Comparison of ENCODE assay signal across 8 mouse cellular contexts in the genomic region with DNA sequence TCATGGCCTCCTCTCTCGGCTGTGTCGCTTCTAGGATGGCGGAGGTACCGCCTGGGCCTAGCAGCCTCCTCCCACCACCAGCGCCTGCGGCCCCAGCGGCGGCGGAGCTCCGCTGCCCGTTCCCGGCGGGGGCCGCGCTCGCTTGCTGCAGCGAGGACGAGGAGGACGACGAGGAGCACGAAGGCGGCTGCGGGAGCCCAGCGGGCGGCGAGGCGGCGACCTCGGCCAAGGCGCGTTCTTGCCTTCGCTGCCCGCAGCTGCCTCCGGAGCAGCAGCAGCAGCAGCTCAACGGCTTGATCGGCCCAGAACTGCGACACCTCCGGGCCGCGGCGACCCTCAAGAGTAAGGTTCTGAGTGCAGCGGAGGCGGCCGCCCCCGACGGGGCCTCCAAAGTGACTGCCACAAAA. TPM values are rescaled to one million over a fixed set of nuclear protein-coding genes. Genes with fewer than 3 reads are reported as not detected.
DNase-seq lines count a peak whose midpoint lies in the region; ATAC-seq lines count a peak whose summit lies in the region.

No protein-coding gene starts in this region.

- H3K4me1 ChIP-seq in embryonic facial prominence, embryonic 14.5 days (ENCODE audit: control insufficient read depth, insufficient read depth, low read length) = peaks cover 19% of the 10 kb centered on the region
- peaks cover 5 to 27% of the 10 kb centered on the region in 2 experiments for H3K4me1 ChIP-seq in heart, embryonic 14.5 days (ENCODE audit: control insufficient read depth in 2 of 2, insufficient read depth in 2 of 2, low read length in 2 of 2)
- H3K4me1 ChIP-seq in liver, embryonic 15.5 days (replicated peaks) = peaks cover 32% of the 10 kb centered on the region
- peaks cover 22% of the 10 kb centered on the region for H3K4me1 ChIP-seq in stomach, embryonic 16.5 days (ENCODE audit: control insufficient read depth, insufficient read depth, low read length)

- ATAC-seq in embryonic facial prominence, embryonic 14.5 days (ENCODE audit: low read depth) = peak; percentile 84
- ATAC-seq in heart, embryonic 14.5 days (ENCODE audit: insufficient number of reproducible peaks, insufficient read depth, low FRiP score, low read depth) = peak; percentile 77
- ATAC-seq in liver, embryonic 15.5 days (ENCODE audit: insufficient read depth) = peak; percentile 72
- peak; percentile 71 for ATAC-seq in stomach, embryonic 16.5 days (ENCODE audit: insufficient read depth, low FRiP score)

- peak overlapping the region; percentile 95 for H3K9ac ChIP-seq in embryonic facial prominence, embryonic 14.5 days (ENCODE audit: low read depth, low read length)
- peak overlapping the region; percentile 95 for H3K9ac ChIP-seq in heart, embryonic 14.5 days (ENCODE audit: low read length)
- H3K9ac ChIP-seq in liver, embryonic 15.5 days = peak overlapping the region; percentile 91
- peak overlapping the region; percentile 98 for H3K9ac ChIP-seq in stomach, embryonic 16.5 days (ENCODE audit: low read length)

- peak overlapping the region; percentile 75 for H3K27ac ChIP-seq in embryonic facial prominence, embryonic 14.5 days (replicated peaks; ENCODE audit: low read depth, low read length)
- peak overlapping the region; percentile 66 to 87 for H3K27ac ChIP-seq in heart, embryonic 14.5 days (replicated peaks in 1 of 2; ENCODE audit: control insufficient read depth in 1 of 2, insufficient read depth in 1 of 2, low read depth in 2 of 2, low read length in 2 of 2)
- peak overlapping the region; percentile 84 for H3K27ac ChIP-seq in liver, embryonic 15.5 days (replicated peaks)
- peak overlapping the region; percentile 43 for H3K27ac ChIP-seq in stomach, embryonic 16.5 days (ENCODE audit: low read length)

- WGBS in embryonic facial prominence, embryonic 14.5 days = under 1% methylated on average over 18 of the region's 46 CpGs
- WGBS in heart, embryonic 14.5 days = under 1% methylated on average over 43 of the region's 46 CpGs
- WGBS in liver, embryonic 15.5 days (ENCODE audit: insufficient replicate concordance) = under 1% methylated on average over 42 of the region's 46 CpGs
- under 1% methylated on average over 45 of the region's 46 CpGs for WGBS in stomach, embryonic 16.5 days

- H3K4me3 ChIP-seq in embryonic facial prominence, embryonic 14.5 days (ENCODE audit: low read depth, low read length) = peak overlapping the region; percentile 94
- peak overlapping the region; percentile 72 to 96 for H3K4me3 ChIP-seq in heart, embryonic 14.5 days (ENCODE audit: control insufficient read depth in 1 of 2, insufficient read depth in 1 of 2, low read depth in 1 of 2, low read length in 2 of 2)
- H3K4me3 ChIP-seq in liver, embryonic 15.5 days (replicated peaks) = peak overlapping the region; percentile 95
- H3K4me3 ChIP-seq in stomach, embryonic 16.5 days (replicated peaks; ENCODE audit: low read length) = peak overlapping the region; percentile 96

- peak overlapping the region; percentile 94 for H3K4me2 ChIP-seq in embryonic facial prominence, embryonic 14.5 days (ENCODE audit: low read depth, low read length)
- peak overlapping the region; percentile 92 for H3K4me2 ChIP-seq in heart, embryonic 14.5 days (ENCODE audit: low read length)
- H3K4me2 ChIP-seq in liver, embryonic 15.5 days = peak overlapping the region; percentile 95
- H3K4me2 ChIP-seq in stomach, embryonic 16.5 days (ENCODE audit: low read depth, low read length) = peak overlapping the region; percentile 89

- H3K27me3 ChIP-seq in embryonic facial prominence, embryonic 14.5 days (replicated peaks; ENCODE audit: control insufficient read depth, insufficient read depth, low read length) = no peaks in the 10 kb centered on the region
- H3K27me3 ChIP-seq in heart, embryonic 14.5 days (ENCODE audit: control insufficient read depth, insufficient read depth, low read length) = no peaks in the 10 kb centered on the region
- H3K27me3 ChIP-seq in liver, embryonic 15.5 days = no peaks in the 10 kb centered on the region
- H3K27me3 ChIP-seq in stomach, embryonic 16.5 days (ENCODE audit: control insufficient read depth, insufficient read depth, low read length) = no peaks in the 10 kb centered on the region

- peak; percentile 80 for DNase-seq in CD4-positive helper T cell, adult 2 months (ENCODE audit: low read depth, low spot score)
- peak; percentile 65 for DNase-seq in adrenal gland, postnatal 10 days
- peak; percentile 51 for DNase-seq in embryonic facial prominence, embryonic 14.5 days (ENCODE audit: low spot score)
- DNase-seq in kidney, postnatal 10 days = peak; percentile 73
- DNase-seq in neural tube, embryonic 10.5 days (ENCODE audit: extremely low spot score, low spot score) = peak; percentile 77

- H3K36me3 ChIP-seq in embryonic facial prominence, embryonic 14.5 days (ENCODE audit: control insufficient read depth, insufficient read depth, low read length) = 0 out of 2 replicates have a peak, but pooled peaks cover 8% of the 10 kb centered on the region
- peaks cover 14% of the 10 kb centered on the region for H3K36me3 ChIP-seq in heart, embryonic 14.5 days (ENCODE audit: control insufficient read depth, insufficient read depth, low read length)
- H3K36me3 ChIP-seq in liver, embryonic 15.5 days (replicated peaks) = no peaks in the 10 kb centered on the region
- H3K36me3 ChIP-seq in stomach, embryonic 16.5 days (ENCODE audit: control insufficient read depth, insufficient read depth, low read length) = no peaks in the 10 kb centered on the region

- H3K9me3 ChIP-seq in embryonic facial prominence, embryonic 14.5 days (ENCODE audit: control insufficient read depth, low read length) = no peaks in the 10 kb centered on the region
- no peaks in the 10 kb centered on the region for H3K9me3 ChIP-seq in heart, embryonic 14.5 days (ENCODE audit: control insufficient read depth, low read length)
- no peaks in the 10 kb centered on the region for H3K9me3 ChIP-seq in liver, embryonic 15.5 days (replicated peaks)
- no peaks in the 10 kb centered on the region for H3K9me3 ChIP-seq in stomach, embryonic 16.5 days (replicated peaks; ENCODE audit: control insufficient read depth, low read length)

RNA-seq across cellular contexts. Expression of a gene that starts 0.6 kb away (rescaled TPM):
- 10 to 100 TPM; 30.1 to 32.5 TPM for total RNA-seq in adrenal gland, postnatal 10 days (2021)
- polyA plus RNA-seq in embryonic facial prominence, embryonic 14.5 days (2014; fragmentation: Nextera tagmentation; extraction: Ambion mirVana) = 13.3 and 14.0 TPM in 2 replicates
- 13.0 and 13.6 TPM in 2 replicates for polyA plus RNA-seq in heart, embryonic 14.5 days (2014; fragmentation: Nextera tagmentation; extraction: Ambion mirVana)
- polyA plus RNA-seq in liver, embryonic 15.5 days (2015; fragmentation: Nextera tagmentation; extraction: Ambion mirVana) = 3.9 and 4.2 TPM in 2 replicates
- 5.0 and 7.5 TPM in 2 replicates for polyA plus RNA-seq in stomach, embryonic 16.5 days (2015; fragmentation: Nextera tagmentation; extraction: Ambion mirVana)

Comparison
In these comparisons a context has a peak if more than half of its experiments do, and no peak if none do; other contexts are left out.
1. Peak in every context shown above with its lines: DNase-seq, ATAC-seq, H3K4me3 ChIP-seq and H3K27ac ChIP-seq.